Mouse (Mus musculus) hindbrain, embryonic 12.5 days (tissue): ENCODE data around the gene Mob4. TPM values are rescaled to one million over a fixed set of nuclear protein-coding genes. Genes with fewer than 3 reads are reported as not detected.
A peak's percentile ranks its signal among the peaks of the same experiment; 100 is the strongest.

Experiments used
- ATAC-seq: fragments of 200-750 bp; cut with Nextera tagmentation; 2 replicates; pipeline ENCODE4 v1.8.0; 2017; ENCODE audit warnings: moderate TSS enrichment; ENCODE audit not compliant: low FRiP score
- H3K27ac ChIP-seq: fragments of 300-500 bp; sonication (generic); 2 replicates; pipeline ENCODE4 v1.5.1; 2016; ENCODE audit warnings: mild to moderate bottlenecking
- H3K27me3 ChIP-seq: fragments of 300-500 bp; sonication (generic); 2 replicates; pipeline ENCODE4 v1.6.1; 2016; ENCODE audit warnings: mild to moderate bottlenecking
- H3K36me3 ChIP-seq: fragments of 300-500 bp; sonication (generic); 2 replicates; pipeline ENCODE4 v1.6.1; 2016; ENCODE audit warnings: mild to moderate bottlenecking
- H3K4me1 ChIP-seq: fragments of 300-500 bp; sonication (generic); 2 replicates; pipeline ENCODE4 v1.6.1; 2016
- H3K4me2 ChIP-seq: fragments of 300-500 bp; sonication (generic); replicated peaks from 2 replicates; pipeline ENCODE4 v1.6.1; 2016; ENCODE audit warnings: mild to moderate bottlenecking
- H3K4me3 ChIP-seq: fragments of 300-500 bp; sonication (generic); 2 replicates; pipeline ENCODE4 v1.5.1; 2016; ENCODE audit warnings: mild to moderate bottlenecking
- H3K9ac ChIP-seq: fragments of 300-500 bp; sonication (generic); 2 replicates; pipeline ENCODE4 v1.6.1; 2016; ENCODE audit warnings: mild to moderate bottlenecking, moderate library complexity
- H3K9me3 ChIP-seq: fragments of 300-500 bp; sonication (generic); replicated peaks from 2 replicates; pipeline ENCODE4 v1.6.1; 2016; ENCODE audit warnings: mild to moderate bottlenecking
- WGBS: fragments of 180-500 bp; shearing (Covaris S2); methylation state at CpG from one replicate; pipeline ENCODE4 v1.1.7; 2016; 5-methylcytosine and 5-hydroxymethylcytosine counted together
- polyA plus RNA-seq: library from polyadenylated mRNA; unstranded; fragments of >200 nt; fragmentation: Nextera tagmentation; extraction: Ambion mirVana; gene quantifications from 2 replicates; pipeline ENCODE4 v1.2.1, GENCODE M21; 2016

Mob4 gene
- polyA plus RNA-seq, 1 experiment from 2014 or later = 150 TPM

- H3K27me3 ChIP-seq = no peaks in the 10 kb centered on the region
- 0 out of 2 replicates have a peak, but pooled peaks have one; percentile 54 for ATAC-seq
- peak overlapping the region; percentile 30 for H3K4me2 ChIP-seq
- H3K9me3 ChIP-seq = peaks cover 13% of the 10 kb centered on the region
- peak overlapping the region; percentile 10; the same call in 1 of the 2 replicates for H3K4me3 ChIP-seq
- WGBS = 60% methylated on average over 22 of the region's 22 CpGs
- peaks cover 3% of the 10 kb centered on the region for H3K36me3 ChIP-seq
- no peaks in the 10 kb centered on the region for H3K4me1 ChIP-seq
- no peak overlapping the region for H3K27ac ChIP-seq
- H3K9ac ChIP-seq = 0 out of 2 replicates have a peak overlapping the region, but pooled peaks have one; percentile 18
Observed at GRCm38 (mm10) chr1:55171361-55172325, 40.6 kb downstream of the Mob4 start.

- H3K36me3 ChIP-seq = peaks cover 3% of the 10 kb centered on the region
- no peak overlapping the region for H3K9ac ChIP-seq
- no peaks in the 10 kb centered on the region for H3K27me3 ChIP-seq
- 80% methylated on average over 10 of the region's 10 CpGs for WGBS
- no peak overlapping the region for H3K27ac ChIP-seq
- no peak overlapping the region for H3K4me3 ChIP-seq
- no peak overlapping the region for H3K4me2 ChIP-seq
- no peaks in the 10 kb centered on the region for H3K4me1 ChIP-seq
- H3K9me3 ChIP-seq = peaks cover 9% of the 10 kb centered on the region
- ATAC-seq = peak; percentile 42; the same call in 1 of the 2 replicates
Observed at GRCm38 (mm10) chr1:55173720-55174557, 42.9 kb downstream of the Mob4 start.

- H3K9ac ChIP-seq = no peak overlapping the region
- H3K27me3 ChIP-seq = no peaks in the 10 kb centered on the region
- peak; percentile 38; the same call in 1 of the 2 replicates for ATAC-seq
- no peak overlapping the region for H3K4me2 ChIP-seq
- H3K4me3 ChIP-seq = no peak overlapping the region
- 30% methylated on average over 3 of the region's 3 CpGs for WGBS
- peaks cover 3% of the 10 kb centered on the region; the same call in 1 of the 2 replicates for H3K36me3 ChIP-seq
- no peaks in the 10 kb centered on the region for H3K4me1 ChIP-seq
- H3K27ac ChIP-seq = no peak overlapping the region
- H3K9me3 ChIP-seq = 0 out of 2 replicates have a peak, but pooled peaks cover 3% of the 10 kb centered on the region
Observed at GRCm38 (mm10) chr1:55174558-55175034, 43.6 kb downstream of the Mob4 start.

DNA sequence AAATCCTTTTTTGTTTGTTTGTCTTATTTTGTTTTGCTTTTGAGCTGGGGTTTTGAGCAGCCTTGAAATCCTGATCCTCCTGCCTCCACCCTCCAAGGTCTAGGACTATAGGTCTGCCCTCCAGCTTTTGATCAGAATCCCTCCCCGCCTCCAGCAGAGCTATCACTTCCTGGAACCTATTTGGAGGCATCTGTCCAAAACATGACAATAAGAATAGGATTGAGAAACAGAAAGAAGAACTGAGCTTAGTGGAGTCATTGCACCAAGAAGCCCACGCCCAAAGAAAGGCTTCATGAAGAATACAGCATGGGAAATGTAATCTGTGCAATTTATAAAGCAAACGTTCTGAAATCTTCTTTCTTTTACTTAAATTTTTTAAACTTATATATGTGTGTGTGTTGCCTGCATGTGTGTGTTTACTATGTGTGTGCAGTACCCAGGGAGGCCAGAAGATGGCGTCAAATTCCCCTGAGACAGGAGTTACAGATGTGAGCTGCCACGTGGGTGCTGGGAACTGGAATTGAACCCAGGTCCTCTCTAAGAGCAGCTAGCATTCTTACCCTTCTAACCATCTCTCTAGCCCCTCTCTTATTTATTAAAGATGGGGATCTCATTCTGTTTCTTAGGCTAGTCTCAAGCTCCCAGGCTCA, 49.0 kb downstream of the Mob4 start:
- Histone ChIP-seq H3K27ac (no peak overlapping the region), H3K4me3 (no peak overlapping the region), H3K9me3 (peaks cover 5% of the 10 kb centered on the region; the same call in 1 of the 2 replicates), H3K36me3 (peaks cover 13% of the 10 kb centered on the region; the same call in 1 of the 2 replicates), H3K27me3 (no peaks in the 10 kb centered on the region), H3K9ac (no peak overlapping the region), H3K4me2 (no peak overlapping the region), H3K4me1 (no peaks in the 10 kb centered on the region)
- WGBS = 88% methylated on average over 5 of the region's 5 CpGs
- no peak for ATAC-seq

DNA sequence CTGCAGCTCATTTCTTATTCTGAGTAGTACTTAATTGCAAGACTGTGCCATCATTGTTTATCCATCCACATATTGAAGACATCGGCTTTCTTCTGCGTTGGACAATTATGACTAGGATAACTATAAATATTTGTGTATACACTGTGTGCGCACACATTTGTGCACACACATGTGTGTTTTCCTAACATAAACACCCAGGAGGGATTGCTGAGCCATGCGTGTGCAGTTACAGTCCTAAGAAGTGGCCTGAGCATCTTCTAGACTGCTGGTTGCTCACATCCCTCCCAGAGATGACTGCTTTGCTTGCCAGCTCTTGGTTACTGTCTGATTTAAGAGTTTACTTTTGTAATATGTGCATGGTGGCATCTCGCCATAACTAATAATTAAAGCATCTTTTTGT, 51.4 kb downstream of the Mob4 start:
- 91% methylated on average over 5 of the region's 5 CpGs for WGBS
- no peak overlapping the region for H3K4me3 ChIP-seq
- H3K9me3 ChIP-seq = peaks cover 5% of the 10 kb centered on the region; the same call in 1 of the 2 replicates
- peaks cover 9% of the 10 kb centered on the region for H3K4me1 ChIP-seq
- peaks cover 13% of the 10 kb centered on the region; the same call in 1 of the 2 replicates for H3K36me3 ChIP-seq
- no peak overlapping the region for H3K27ac ChIP-seq
- no peaks in the 10 kb centered on the region for H3K27me3 ChIP-seq
- H3K4me2 ChIP-seq = no peak overlapping the region
- ATAC-seq = no peak
- no peak overlapping the region for H3K9ac ChIP-seq

DNA sequence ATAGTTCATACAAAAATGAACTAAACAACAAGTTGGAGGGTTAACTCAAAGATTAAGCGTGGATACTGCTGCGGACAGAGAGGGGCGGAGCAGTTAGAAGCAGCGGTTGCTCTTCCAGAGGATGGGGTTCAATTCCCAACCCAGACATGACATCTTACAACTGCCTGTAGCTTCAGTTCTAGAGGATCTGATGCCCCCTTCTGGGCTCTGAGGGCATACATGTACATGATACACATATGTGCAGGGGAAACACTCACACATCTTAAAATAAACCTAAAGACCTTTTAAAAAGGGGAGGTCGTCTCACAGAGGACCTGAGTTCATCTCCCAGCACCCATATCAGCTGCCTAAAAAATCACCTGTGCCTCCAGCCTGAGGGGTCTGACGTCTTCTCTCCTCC, 54.7 kb downstream of the Mob4 start:
- no peak for ATAC-seq
- no peak overlapping the region for H3K9ac ChIP-seq
- 94% methylated on average over 6 of the region's 6 CpGs for WGBS

GRCm38 (mm10) chr1:55186592-55187210, 55.7 kb downstream of the Mob4 start:
- WGBS = 25% methylated on average over 9 of the region's 11 CpGs
- Histone ChIP-seq H3K27me3 (no peaks in the 10 kb centered on the region), H3K36me3 (no peaks in the 10 kb centered on the region; the same call in 1 of the 2 replicates), H3K27ac (no peak overlapping the region), H3K9ac (no peak overlapping the region), H3K4me1 (peaks cover 9% of the 10 kb centered on the region), H3K4me3 (no peak overlapping the region), H3K4me2 (0 out of 2 replicates have a peak overlapping the region, but pooled peaks have one; percentile 21), H3K9me3 (no peaks in the 10 kb centered on the region)
- ATAC-seq = peak; percentile 76

More for the DNA sequence above, 54.7 kb downstream of the Mob4 start:
- Histone ChIP-seq H3K9me3 (peaks cover 2% of the 10 kb centered on the region; the same call in 1 of the 2 replicates), H3K4me3 (no peak overlapping the region), H3K4me1 (peaks cover 9% of the 10 kb centered on the region), H3K36me3 (peaks cover 9% of the 10 kb centered on the region; the same call in 1 of the 2 replicates), H3K27ac (no peak overlapping the region), H3K4me2 (no peak overlapping the region), H3K27me3 (no peaks in the 10 kb centered on the region)

DNA sequence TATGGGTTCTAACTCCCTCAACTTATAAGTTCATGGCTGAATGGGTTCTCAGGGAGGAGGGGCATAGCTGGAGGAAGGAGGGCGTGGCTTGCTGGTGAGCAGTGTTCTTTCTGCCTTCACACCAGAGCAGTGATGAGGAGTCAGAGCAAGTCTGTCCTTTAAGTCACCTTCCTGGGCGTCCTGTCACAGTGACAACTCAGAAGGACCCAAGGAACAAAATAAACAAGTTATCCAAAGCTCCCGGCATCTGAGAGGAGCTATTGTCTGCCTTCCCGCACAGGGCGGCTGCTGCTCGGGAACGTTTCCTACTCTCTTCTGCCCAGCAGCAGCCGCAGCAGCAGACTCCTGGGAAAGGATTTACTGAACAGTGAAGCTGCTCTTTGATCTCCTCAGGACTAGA, 61.0 kb downstream of the Mob4 start:
- H3K36me3 ChIP-seq = no peaks in the 10 kb centered on the region; the same call in 1 of the 2 replicates
- H3K4me2 ChIP-seq = peak overlapping the region; percentile 45
- H3K27ac ChIP-seq = peak overlapping the region; percentile 40; the same call in 1 of the 2 replicates
- peaks cover 35% of the 10 kb centered on the region for H3K4me1 ChIP-seq
- H3K9ac ChIP-seq = peak overlapping the region; percentile 33; the same call in 1 of the 2 replicates
- WGBS = 20% methylated on average over 8 of the region's 8 CpGs
- H3K27me3 ChIP-seq = no peaks in the 10 kb centered on the region; the same call in 1 of the 2 replicates
- peak overlapping the region; percentile 27 for H3K4me3 ChIP-seq
- ATAC-seq = peak; percentile 29; the same call in 1 of the 2 replicates
- no peaks in the 10 kb centered on the region for H3K9me3 ChIP-seq

DNA sequence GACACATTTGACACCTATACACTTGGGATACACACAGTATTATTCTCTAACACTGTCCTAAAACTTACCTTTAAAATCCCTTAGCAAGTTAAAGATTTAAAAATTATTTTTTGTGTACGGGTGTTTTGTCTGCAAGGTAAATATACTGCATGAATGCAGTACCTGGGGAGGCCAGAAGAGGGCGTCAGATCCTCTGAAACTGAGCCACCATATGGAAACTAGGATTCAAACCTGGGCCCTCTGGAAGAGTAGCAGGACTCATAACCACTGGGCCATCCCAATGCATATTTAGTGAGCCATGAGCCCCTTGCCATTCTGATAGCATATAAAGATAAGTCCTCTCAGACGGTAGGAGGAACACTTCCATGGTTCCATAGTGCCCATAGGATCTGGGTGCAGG, 61.8 kb downstream of the Mob4 start:
- peaks cover 31% of the 10 kb centered on the region for H3K4me1 ChIP-seq
- no peaks in the 10 kb centered on the region; the same call in 1 of the 2 replicates for H3K36me3 ChIP-seq
- H3K27ac ChIP-seq = no peak overlapping the region
- H3K9ac ChIP-seq = no peak overlapping the region
- ATAC-seq = 0 out of 2 replicates have a peak, but pooled peaks have one; percentile 6
- no peaks in the 10 kb centered on the region; the same call in 1 of the 2 replicates for H3K27me3 ChIP-seq
- WGBS = 48% methylated on average over 3 of the region's 3 CpGs
- no peak overlapping the region for H3K4me2 ChIP-seq
- no peaks in the 10 kb centered on the region for H3K9me3 ChIP-seq
- no peak overlapping the region for H3K4me3 ChIP-seq

GRCm38 (mm10) chr1:55193316-55193715, 62.3 kb downstream of the Mob4 start:
- Histone ChIP-seq H3K27ac (0 out of 2 replicates have a peak overlapping the region, but pooled peaks have one; percentile 8), H3K9ac (no peak overlapping the region), H3K4me3 (no peak overlapping the region), H3K4me1 (peaks cover 31% of the 10 kb centered on the region), H3K36me3 (no peaks in the 10 kb centered on the region; the same call in 1 of the 2 replicates), H3K27me3 (no peaks in the 10 kb centered on the region; the same call in 1 of the 2 replicates), H3K9me3 (no peaks in the 10 kb centered on the region), H3K4me2 (no peak overlapping the region)
- 48% methylated on average over 2 of the region's 2 CpGs for WGBS
- peak; percentile 57 for ATAC-seq
